Mouse (Mus musculus) stomach, postnatal 0 days (tissue): Measurements from ENCODE around the gene Iqschfp. TPM values are rescaled to one million over a fixed set of nuclear protein-coding genes. Genes with fewer than 3 reads are reported as not detected.

Experiments
- ATAC-seq: fragments of 200-750 bp; cut with Nextera tagmentation; 2 replicates; pipeline ENCODE4 v1.8.0; 2017; ENCODE audit not compliant: low FRiP score, low TSS enrichment
- DNase-seq: peaks from one replicate; pipeline ENCODE4 v3.0.0-alpha.2; 2016; ENCODE audit warnings: low spot score
- H3K27ac ChIP-seq: fragments of 300-500 bp; sonication (generic); replicated peaks from 2 replicates; pipeline ENCODE4 v1.5.1; 2014; ENCODE audit warnings: mild to moderate bottlenecking, control low read depth
- H3K27me3 ChIP-seq: fragments of 300-500 bp; sonication (generic); 2 replicates; pipeline ENCODE4 v1.6.1; 2014; ENCODE audit warnings: low read length; ENCODE audit not compliant: control insufficient read depth, insufficient read depth
- H3K36me3 ChIP-seq: fragments of 300-500 bp; sonication (generic); 2 replicates; pipeline ENCODE4 v1.6.1; 2014; ENCODE audit warnings: low read length, mixed read lengths; ENCODE audit not compliant: control insufficient read depth, insufficient read depth
- H3K4me1 ChIP-seq: fragments of 300-500 bp; sonication (generic); replicated peaks from 2 replicates; pipeline ENCODE4 v1.6.1; 2014; ENCODE audit warnings: antibody characterized with exemption; ENCODE audit not compliant: control insufficient read depth, insufficient read depth
- H3K4me2 ChIP-seq: fragments of 300-500 bp; sonication (generic); replicated peaks from 2 replicates; pipeline ENCODE4 v1.6.1; 2014; ENCODE audit warnings: low read depth, mild to moderate bottlenecking, control low read depth, moderate library complexity
- H3K4me3 ChIP-seq: fragments of 300-500 bp; sonication (generic); 2 replicates; pipeline ENCODE4 v1.5.1; 2014; ENCODE audit warnings: low read depth, low read length, control low read depth
- H3K9ac ChIP-seq: fragments of 300-500 bp; sonication (generic); 2 replicates; pipeline ENCODE4 v1.6.1; 2014; ENCODE audit warnings: mild to moderate bottlenecking, low read length, control low read depth, mixed read lengths
- H3K9me3 ChIP-seq: fragments of 300-500 bp; sonication (generic); 2 replicates; pipeline ENCODE4 v1.6.1; 2016; ENCODE audit warnings: low read length; ENCODE audit not compliant: control insufficient read depth
- CTCF ChIP-seq: IDR thresholded peaks from 2 replicates; pipeline ENCODE4 v1.5.1; 2016; ENCODE audit warnings: antibody characterized with exemption, low read depth, mild to moderate bottlenecking, moderate library complexity
- EP300 ChIP-seq: optimal IDR thresholded peaks from 2 replicates; pipeline ENCODE3; 2016; ENCODE audit warnings: antibody characterized with exemption
- WGBS: fragments of 180-500 bp; shearing (Covaris S2); extraction: QIAGEN DNeasy Blood & Tissue Kit; methylation state at CpG from one replicate; pipeline ENCODE4 v1.1.7; 2014; 5-methylcytosine and 5-hydroxymethylcytosine counted together
- polyA plus RNA-seq: library from polyadenylated mRNA; unstranded; fragments of >200 nt; fragmentation: Nextera tagmentation; extraction: Ambion mirVana; gene quantifications from 2 replicates; pipeline ENCODE4 v1.2.1, GENCODE M21; 2015

Gene Iqschfp
- polyA plus RNA-seq, 1 experiment from 2014 or later: 0.08 TPM

DNA sequence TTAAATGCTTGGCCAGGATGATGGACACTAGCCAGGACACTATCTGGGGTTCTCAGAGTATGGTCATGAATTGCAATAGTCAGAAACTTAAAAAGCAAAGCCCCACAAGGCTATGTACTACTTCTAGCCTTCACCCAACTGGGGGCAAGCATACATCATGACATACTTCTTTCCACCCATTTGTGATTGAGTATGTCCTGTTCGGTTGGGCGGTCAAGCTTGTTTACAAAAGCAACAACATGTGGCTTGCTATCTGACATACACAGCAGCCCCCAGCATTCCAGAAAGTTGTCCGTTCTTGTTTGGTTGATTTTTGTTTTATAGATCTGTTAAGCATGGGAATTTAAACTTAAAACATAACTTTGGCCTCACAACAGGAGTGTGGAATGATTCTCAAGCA lies 755.2 kb downstream of the Iqschfp start:
- Histone ChIP-seq H3K4me2 (no peak overlapping the region), H3K36me3 (no peaks in the 10 kb centered on the region), H3K27me3 (no peaks in the 10 kb centered on the region), H3K9ac (no peak overlapping the region), H3K4me3 (no peak overlapping the region), H3K27ac (no peak overlapping the region), H3K4me1 (no peaks in the 10 kb centered on the region), H3K9me3 (no peaks in the 10 kb centered on the region)
- ATAC-seq (no peak), DNase-seq (no peak)
- no peak for TF ChIP-seq CTCF
- TF ChIP-seq EP300: no peak
- 73% methylated on average over 3 of the region's 3 CpGs for WGBS

DNA sequence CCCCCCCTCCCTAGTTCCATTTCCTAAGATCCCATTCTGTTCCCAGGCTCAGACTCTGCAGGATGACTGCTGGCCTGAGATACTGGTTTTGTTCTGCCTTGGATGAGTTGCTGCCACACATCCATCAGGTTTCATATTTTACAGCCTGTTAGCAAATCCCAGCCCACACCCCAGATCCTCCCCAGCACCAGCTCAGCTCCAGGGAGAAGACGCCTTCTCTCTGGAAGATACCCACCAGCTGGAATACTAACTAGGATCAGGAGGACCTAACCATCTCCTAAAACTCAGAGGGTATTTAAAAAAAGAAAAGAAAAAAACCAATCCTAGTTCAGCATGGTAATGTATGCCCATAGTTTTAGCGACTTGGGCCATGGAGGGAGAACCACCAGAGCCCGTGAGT lies 758.2 kb downstream of the Iqschfp start:
- Histone ChIP-seq H3K27ac (no peak overlapping the region), H3K4me1 (no peaks in the 10 kb centered on the region), H3K36me3 (no peaks in the 10 kb centered on the region), H3K9me3 (no peaks in the 10 kb centered on the region), H3K4me2 (no peak overlapping the region), H3K9ac (no peak overlapping the region), H3K27me3 (no peaks in the 10 kb centered on the region), H3K4me3 (no peak overlapping the region)
- ATAC-seq (no peak), DNase-seq (no peak)
- TF ChIP-seq EP300: no peak
- no peak for TF ChIP-seq CTCF
- 88% methylated on average over 3 of the region's 3 CpGs for WGBS

DNA sequence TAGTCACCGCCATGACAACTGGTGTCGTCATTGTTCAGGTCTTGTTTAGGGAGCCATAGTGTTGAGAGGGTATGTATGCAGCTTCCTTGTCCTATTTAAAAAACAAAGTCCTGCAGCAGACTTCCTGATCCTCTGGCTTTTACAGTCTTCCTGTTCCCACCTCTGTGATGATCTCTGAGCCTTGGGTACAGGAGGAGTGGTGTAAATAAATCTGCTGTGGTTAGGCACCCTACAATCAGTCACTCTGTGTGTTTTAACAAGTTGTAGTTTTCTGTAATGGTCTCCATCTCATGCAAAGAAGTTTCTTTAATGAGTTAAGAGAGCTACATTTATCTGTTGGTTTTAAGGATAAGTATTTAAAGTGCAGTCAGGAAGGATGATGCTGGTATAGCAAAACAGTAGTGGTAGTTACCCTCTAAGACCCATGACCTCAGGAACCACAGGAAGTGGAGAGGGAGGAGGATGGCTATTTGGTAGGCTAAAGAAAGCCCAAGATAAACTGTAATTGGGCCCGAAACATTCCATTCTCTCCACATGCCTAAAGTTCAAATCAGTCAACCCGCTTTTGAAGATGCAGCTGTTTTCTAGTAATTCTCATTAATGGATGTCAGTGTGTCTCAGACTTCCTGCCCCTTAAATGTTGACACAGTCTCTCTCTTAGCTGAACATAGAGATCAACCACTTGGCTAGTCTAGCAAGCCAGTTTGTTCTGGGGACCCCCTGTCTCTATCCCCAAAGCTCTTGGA lies 764.7 kb downstream of the Iqschfp start:
- Histone ChIP-seq H3K27ac (no peak overlapping the region), H3K4me3 (no peak overlapping the region), H3K9me3 (no peaks in the 10 kb centered on the region), H3K36me3 (no peaks in the 10 kb centered on the region), H3K9ac (no peak overlapping the region), H3K27me3 (no peaks in the 10 kb centered on the region), H3K4me2 (no peak overlapping the region), H3K4me1 (no peaks in the 10 kb centered on the region)
- WGBS: 75% methylated on average over 4 of the region's 4 CpGs
- ATAC-seq (no peak), DNase-seq (no peak)
- TF ChIP-seq CTCF (no peak), EP300 (no peak)

DNA sequence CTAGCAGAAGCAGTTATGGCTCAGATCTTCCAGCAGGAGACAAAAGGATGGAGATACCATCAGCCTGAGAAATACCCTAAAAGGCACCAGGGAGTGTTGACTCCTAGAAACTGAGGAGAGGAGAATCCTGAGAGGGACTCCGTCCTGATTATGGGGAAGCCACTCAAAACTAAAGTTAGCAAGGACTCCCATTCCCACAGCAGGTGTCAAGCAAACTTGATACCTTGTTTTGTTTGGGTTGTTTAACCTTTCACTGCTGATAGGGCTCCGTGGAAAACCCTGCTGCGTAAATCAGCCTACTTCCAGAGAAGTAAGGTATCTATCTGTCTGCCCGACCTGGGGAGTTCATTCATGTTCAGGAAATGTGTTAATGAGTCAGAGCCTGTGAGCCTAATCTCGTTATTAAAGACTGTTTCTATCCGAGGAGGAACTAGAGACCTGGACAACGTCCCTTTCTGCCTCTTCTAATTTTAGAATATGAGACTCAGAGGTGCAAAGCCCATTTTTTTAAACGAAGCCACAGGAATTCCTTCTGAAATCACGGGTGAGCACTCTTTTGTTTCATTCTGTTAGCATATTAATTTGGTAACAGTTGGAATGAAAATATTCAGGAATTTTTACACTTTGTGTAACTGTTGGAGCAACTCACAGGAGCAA lies 765.7 kb downstream of the Iqschfp start:
- H3K4me2 ChIP-seq: no peak overlapping the region
- ATAC-seq: no peak
- 23% methylated on average over 9 of the region's 9 CpGs for WGBS
- H3K9ac ChIP-seq: no peak overlapping the region
- H3K9me3 ChIP-seq: no peaks in the 10 kb centered on the region
- no peaks in the 10 kb centered on the region for H3K4me1 ChIP-seq
- no peak for DNase-seq
- no peak overlapping the region for H3K4me3 ChIP-seq
- no peaks in the 10 kb centered on the region for H3K36me3 ChIP-seq
- TF ChIP-seq CTCF (no peak), EP300 (no peak)
- no peaks in the 10 kb centered on the region for H3K27me3 ChIP-seq
- H3K27ac ChIP-seq: no peak overlapping the region

DNA sequence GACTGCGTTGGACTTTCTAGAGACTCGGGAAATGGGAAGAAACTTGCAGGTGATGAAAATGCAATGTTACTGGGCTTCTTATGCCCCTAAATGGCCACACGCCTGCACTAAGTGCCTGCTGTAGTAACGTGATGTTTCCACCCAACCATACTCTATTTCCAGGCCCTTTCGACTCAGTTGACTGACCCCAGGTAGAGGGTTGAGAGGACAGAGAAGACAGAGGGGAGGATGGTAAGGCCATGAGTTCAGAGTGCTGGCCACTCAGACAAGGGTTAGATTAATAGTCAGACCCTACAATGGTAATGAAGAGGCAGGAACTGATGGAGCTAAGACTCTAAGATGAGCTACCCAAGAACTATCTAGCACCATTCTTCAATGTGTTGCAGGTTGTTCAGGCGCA lies 768.0 kb downstream of the Iqschfp start:
- Histone ChIP-seq H3K4me2 (no peak overlapping the region), H3K4me3 (no peak overlapping the region), H3K27ac (no peak overlapping the region), H3K27me3 (no peaks in the 10 kb centered on the region), H3K36me3 (no peaks in the 10 kb centered on the region), H3K9me3 (no peaks in the 10 kb centered on the region), H3K9ac (no peak overlapping the region), H3K4me1 (no peaks in the 10 kb centered on the region)
- no peak for TF ChIP-seq EP300
- DNase-seq: no peak
- WGBS: 92% methylated on average over 6 of the region's 6 CpGs
- no peak for ATAC-seq

DNA sequence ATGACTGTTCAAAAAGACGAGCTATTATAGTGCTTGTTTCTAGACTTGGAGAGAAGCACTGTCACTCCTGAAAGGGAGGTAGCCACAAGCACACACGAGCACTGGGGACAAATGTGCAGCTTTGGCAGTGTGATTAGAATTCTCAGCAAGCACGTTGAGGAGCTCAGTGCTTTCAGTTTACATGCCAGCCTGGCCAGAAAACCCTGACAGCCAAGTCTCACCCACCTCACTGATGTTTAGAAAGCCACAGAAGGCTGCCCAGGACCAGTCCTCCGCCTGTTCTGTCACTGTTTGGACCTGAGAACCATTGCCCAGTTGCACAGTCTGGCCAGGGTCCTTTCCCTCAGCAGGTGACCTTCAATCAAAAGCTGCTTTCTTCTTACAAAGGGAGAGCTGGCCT lies 768.5 kb downstream of the Iqschfp start:
- Histone ChIP-seq H3K27me3 (no peaks in the 10 kb centered on the region), H3K4me1 (no peaks in the 10 kb centered on the region), H3K4me3 (no peak overlapping the region), H3K9me3 (no peaks in the 10 kb centered on the region), H3K4me2 (no peak overlapping the region), H3K9ac (no peak overlapping the region), H3K27ac (no peak overlapping the region), H3K36me3 (no peaks in the 10 kb centered on the region)
- DNase-seq (no peak), ATAC-seq (no peak)
- TF ChIP-seq EP300: no peak
- TF ChIP-seq CTCF: no peak
- WGBS: 61% methylated on average over 4 of the region's 4 CpGs
